Mouse (Mus musculus): ENCODE results near the gene Gm28035. TPM values are rescaled to one million over a fixed set of nuclear protein-coding genes. Genes with fewer than 3 reads are reported as not detected.
A peak's percentile ranks its signal among the peaks of the same experiment; 100 is the strongest.

Gm28035 gene
- total RNA-seq, 2 experiments from 2014 or later, result 9.5 to 10.3 TPM

DNA sequence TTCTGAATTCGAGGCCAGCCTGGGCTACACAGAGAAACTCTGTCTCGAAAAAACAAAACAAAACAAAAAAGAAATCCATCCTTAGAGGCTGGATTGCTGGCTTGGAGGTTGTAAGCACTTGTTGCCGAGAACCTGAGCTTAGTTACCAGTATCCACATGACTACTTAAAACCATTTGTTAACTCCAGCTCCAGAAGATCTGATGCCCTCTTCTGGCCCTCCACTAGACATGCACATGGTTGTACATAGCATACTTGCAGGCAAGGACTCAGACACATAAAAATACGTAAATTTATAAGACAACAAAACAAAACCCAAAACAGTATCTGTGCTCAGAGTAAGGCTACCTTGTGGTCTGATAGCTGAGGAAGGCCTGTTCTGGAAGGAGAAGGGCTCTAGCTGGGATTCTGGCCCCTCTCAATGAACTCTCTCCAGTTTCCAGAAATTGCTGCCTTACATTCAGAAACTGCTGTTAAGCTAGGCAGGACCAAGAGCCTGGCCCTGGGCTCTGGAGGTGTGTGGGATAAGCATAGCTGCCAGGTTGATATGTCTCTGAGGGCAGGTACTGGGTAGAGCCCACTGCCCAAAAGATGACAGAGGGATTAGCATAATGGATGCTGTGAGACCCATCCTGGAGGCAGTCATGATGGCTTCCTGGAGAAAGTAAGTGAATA lies 20.8 kb downstream of the Gm28035 start:
- DNase-seq (ENCODE audit: low spot score in 2 of 2), result no peak

DNA sequence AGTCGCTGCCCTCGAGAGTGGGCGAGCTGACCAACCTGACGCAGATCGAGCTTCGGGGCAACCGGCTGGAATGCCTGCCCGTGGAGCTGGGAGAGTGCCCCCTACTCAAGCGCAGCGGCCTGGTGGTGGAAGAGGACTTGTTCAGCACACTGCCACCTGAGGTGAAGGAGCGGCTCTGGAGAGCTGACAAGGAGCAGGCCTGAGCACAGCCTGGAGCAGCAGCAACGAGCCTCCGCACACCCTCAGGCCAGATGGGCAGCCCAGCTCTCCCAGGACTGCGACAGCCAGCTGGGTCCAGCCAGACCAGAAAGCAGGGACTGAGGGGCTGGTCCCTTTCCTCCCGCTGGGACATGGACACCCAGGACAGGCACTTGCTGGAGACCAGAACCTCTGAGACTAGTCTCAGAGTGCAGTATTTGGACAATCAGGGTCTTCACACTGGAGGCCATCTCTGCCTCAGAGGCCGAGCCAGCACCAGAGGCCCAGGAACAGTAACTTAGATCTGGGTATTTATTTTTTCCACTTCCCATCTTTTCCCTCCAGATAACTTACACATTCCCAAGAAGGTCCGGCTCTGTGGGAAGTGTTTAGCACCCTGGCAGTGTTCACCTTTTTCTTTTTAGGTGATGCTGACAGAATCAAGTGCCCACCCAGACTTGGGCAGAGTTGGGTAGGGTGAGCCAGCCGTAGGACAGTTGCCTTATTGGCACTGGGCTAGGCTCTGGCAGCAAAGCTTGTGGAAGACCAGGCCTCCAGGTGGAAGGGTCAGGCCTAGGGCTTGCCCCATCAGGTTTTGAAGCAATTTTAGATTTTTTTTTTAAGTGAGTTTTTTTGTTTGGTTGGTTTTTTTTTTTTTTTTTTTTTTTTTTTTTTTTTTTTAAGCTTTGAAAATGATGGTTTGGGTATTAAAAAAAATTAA lies 21.8 kb downstream of the Gm28035 start:
- DNase-seq (ENCODE audit: low spot score in 2 of 2), result no peak

- DNase-seq (ENCODE audit: low spot score in 2 of 2), result no peak
Observed at GRCm38 (mm10) chr2:30262840-30263441, 22.6 kb downstream of the Gm28035 start.

- no peak for DNase-seq (ENCODE audit: low spot score in 2 of 2)
Observed at GRCm38 (mm10) chr2:30263811-30264210, 23.4 kb downstream of the Gm28035 start.

DNA sequence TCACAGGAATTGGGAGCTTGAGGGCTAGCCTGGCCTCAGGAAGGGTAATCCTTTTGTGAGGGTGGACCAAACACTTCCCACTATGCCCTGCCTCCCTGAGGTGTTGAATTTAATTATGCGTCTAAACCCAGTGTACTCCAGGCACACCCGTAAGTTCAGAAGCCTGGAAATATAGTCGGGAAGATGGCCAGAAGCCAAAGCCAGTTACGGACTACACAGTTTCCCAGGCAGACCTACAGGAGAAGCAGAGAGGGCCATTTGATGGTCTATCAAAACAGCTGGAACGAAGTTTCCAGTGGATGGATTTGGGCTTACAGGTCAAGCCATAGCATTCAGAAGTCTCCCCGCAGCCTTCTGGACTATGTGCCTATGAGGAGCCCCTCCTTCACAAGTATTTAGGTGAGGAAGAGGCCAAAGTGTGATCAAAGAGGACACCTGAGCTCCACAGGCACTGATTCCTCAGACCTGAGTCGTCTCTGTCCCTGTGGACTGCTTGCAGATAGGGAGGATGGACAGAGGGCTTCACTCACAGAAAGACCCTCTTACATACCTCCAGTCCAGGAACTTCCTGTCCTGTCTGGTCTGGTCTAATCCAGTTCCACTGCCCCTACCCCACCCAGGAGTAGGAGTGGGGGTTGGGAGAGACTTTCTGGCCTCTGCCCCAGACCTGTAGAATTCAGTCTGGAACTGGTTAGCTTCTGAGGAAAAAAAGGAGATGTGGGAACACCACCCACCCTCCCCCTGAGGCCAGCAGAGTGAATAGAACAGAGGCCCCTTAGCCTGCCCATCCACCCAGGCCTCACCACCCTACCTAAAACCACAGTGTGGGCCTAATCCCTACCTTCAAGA lies 24.5 kb downstream of the Gm28035 start:
- no peak for DNase-seq (ENCODE audit: low spot score in 2 of 2)

DNA sequence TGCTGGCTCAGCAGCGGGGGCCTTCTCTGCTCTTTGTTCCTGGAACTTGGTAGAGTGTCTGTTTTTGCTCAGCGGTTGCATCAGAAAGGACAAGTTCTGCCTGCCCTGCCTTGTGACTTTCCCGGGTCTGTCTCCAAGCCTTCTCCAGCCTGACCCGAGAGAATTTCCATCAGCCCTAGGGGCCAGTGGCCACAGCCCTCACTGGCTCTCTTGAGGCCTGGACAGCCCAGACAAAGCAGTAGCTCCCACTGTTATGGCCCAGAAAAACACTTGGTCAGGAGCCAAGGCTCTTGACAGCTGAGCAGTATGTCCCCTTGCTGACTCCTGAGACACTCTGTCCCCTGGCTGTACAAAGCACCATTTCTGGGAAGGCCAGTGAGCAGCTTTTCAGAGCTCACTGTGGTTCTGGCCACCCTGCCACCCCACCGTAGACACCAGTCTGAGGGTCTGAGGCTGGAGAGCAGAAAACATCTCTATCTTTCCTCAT lies 25.4 kb downstream of the Gm28035 start, which contains the start of gene Phyhd1:
Gene Phyhd1 (plus strand): TSS at position 437 of the 487 bp plus-strand sequence.
- DNase-seq (ENCODE audit: low spot score in 2 of 2), result peak; percentile 60 to 64

- DNase-seq (ENCODE audit: low spot score in 2 of 2), result peak in 1 of 2 experiments; percentile 43
Observed at GRCm38 (mm10) chr2:30266392-30266941, 26.1 kb downstream of the Gm28035 start.

DNA sequence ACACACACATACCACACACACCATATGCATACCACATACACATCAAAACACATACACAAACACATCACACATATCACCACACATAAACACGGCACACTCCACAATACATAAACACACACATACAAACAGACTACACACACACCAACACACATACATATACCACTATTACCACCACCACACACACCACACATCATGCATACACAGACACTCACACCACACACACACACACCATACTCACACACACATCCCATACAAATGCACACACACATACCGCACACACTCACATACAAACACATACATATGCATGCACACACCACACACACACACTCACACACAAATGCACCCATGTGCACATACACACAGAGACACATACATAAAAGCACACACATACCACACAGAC lies 27.1 kb downstream of the Gm28035 start:
- no peak for DNase-seq (ENCODE audit: low spot score in 2 of 2)

DNA sequence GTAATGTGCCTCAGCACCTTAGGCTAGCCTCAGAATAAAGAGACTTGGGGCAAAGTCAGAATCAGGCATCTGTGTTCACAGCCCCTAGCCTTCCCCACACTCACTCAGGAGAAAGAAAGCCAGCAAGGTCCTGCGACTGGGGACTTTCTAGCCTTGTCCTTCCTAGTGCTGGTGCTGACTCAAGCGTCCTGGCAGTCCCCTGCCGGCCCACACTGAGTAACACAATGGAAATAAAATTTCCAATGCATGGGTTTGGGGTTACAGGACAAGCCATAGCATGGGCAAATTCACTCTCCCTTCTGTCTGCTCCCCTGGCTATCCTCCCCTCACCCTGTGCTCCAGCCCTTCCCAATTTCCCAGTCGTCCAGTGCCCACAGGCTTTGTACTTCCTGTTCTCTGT lies 28.0 kb downstream of the Gm28035 start:
- DNase-seq (ENCODE audit: low spot score in 2 of 2), result no peak

DNA sequence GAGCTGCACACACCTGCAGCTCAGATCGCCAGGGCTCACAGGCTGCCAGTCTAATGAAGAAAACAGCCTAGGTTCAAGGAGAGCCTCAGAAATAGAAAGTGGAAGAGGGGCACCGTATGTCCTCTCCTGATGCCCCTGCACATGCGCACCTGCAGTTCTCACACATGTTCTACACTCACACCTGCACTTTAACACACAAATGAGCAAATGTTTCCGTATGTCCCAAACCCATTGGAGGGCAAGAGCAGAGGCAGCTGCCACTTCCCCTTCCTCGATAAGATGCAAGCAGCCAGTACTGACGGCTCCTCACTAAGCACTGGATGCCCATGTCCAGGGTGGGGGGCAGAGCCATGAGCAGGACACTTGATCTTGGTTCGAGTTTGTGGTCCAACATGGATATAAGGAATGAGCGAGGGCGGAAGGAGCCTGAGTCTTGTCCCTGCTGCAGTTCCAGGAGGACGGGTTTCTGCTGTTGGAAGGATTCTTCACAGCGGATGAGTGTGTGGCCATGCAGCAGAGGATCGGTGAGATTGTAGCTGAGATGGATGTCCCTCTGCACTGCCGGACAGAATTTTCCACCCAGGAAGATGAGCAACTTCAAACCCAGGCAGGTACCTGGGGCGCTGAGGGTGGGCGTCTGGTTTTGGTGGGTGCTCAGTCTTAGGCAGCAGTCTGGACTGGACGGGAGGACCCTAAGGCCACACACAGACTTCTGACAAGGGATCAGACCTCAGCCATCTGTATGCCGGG lies 29.0 kb downstream of the Gm28035 start:
- no peak for DNase-seq (ENCODE audit: low spot score in 2 of 2)

DNA sequence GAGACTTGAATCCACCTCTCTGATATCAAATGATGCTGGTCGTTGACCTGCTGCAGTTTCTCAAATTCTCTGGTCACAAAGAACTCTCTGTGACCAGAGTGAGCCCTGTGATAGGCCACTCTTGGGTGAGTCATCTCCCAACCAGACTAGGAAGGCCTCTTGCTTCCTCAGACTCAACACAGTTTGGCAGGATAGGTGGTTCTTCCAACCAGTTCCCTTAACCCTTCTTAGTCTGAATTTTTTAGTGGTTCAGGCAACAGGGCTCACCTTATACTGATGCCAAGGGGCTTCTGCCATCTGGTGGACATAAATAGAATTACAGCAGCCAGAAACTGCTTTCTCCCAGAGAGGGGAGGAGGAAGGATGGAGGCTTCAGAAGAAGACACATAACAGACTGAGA lies 29.8 kb downstream of the Gm28035 start:
- DNase-seq (ENCODE audit: low spot score in 2 of 2), result peak; percentile 59 to 61

DNA sequence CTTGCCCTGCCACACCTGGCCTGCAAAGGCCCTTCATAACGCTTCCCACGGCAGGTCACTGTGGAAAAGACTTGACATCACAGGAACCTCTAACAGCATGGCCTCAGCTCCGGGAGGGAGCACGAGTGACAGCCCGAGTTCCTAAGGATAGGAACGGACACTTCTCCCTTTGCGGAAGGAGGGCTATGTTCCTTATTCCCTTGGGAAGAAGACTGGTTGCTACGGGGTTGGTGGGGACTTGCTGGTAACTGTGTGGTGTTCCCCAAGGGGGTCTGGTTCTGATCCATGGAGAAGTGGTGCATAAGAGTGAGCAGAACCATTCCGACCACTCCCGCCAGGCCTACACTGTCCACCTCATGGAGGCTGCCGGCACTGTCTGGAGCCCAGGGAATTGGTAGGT lies 40.4 kb downstream of the Gm28035 start, which contains the start of gene Gm28038:
Gene Gm28038 (plus strand): TSS at position 301 of the 400 bp plus-strand sequence.
- no peak for DNase-seq (ENCODE audit: low spot score in 2 of 2)

- DNase-seq (ENCODE audit: low spot score in 2 of 2), result no peak
Observed at GRCm38 (mm10) chr2:30281651-30282050, 41.3 kb downstream of the Gm28035 start.

DNA sequence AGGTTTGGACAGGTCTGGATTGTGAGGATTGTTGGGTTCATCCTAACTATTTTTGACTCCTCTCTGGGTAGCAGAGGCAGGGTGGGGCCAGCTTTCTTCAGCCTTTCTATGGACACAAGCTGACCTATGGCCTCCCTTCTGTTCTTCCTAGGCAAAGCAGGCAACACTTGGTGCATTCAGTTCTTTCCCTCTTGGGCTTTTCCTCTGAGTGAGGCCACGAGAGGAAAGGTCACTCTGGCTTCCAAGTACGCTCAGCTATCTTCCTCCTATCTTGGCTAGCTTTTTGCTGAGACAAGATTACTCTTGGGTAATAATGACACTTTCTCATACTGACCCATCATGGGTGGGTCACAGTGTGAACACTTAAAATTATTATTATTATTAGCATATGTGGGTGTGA lies 42.8 kb downstream of the Gm28035 start:
- no peak for DNase-seq (ENCODE audit: low spot score in 2 of 2)

- DNase-seq (ENCODE audit: low spot score in 2 of 2), result no peak
Observed at GRCm38 (mm10) chr2:30285004-30285403, 44.6 kb downstream of the Gm28035 start.

GRCm38 (mm10) chr2:30285416-30286181 lies 45.2 kb downstream of the Gm28035 start:
- peak; percentile 19 to 27 for DNase-seq (ENCODE audit: low spot score in 2 of 2)

- peak; percentile 96 to 98 for DNase-seq (ENCODE audit: low spot score in 2 of 2)
Observed at GRCm38 (mm10) chr2:30286192-30287026, 46.0 kb downstream of the Gm28035 start, which contains the start of the genes Dolk and Nup188. Gene Dolk, minus strand, starts transcription at chr2:30286334. Gene Nup188, plus strand, starts transcription at chr2:30286397.

- no peak for DNase-seq (ENCODE audit: low spot score in 2 of 2)
Observed at GRCm38 (mm10) chr2:30287027-30287373, 46.6 kb downstream of the Gm28035 start.
